Mouse (Mus musculus) ES-Bruce4 (cell line): ENCODE data around the gene Tmbim1. TPM values are rescaled to one million over a fixed set of nuclear protein-coding genes. Genes with fewer than 3 reads are reported as not detected.
A peak's percentile ranks its signal among the peaks of the same experiment; 100 is the strongest.
"Not testable (repeated sequence)": the region's sequence is repeated elsewhere in the genome, so short reads cannot be mapped to it uniquely, and the experiment has no call there.

Experiments used
- H3K27ac ChIP-seq: 2 replicates; pipeline ENCODE4 v1.5.1; 2012; ENCODE audit warnings: low read length, inconsistent platforms; ENCODE audit not compliant: insufficient read depth
- H3K27me3 ChIP-seq: 2 replicates; pipeline ENCODE4 v1.6.1; 2012; ENCODE audit warnings: mild to moderate bottlenecking, low read length, inconsistent platforms; ENCODE audit not compliant: control insufficient read depth, poor library complexity, insufficient read depth, severe bottlenecking
- H3K36me3 ChIP-seq: 2 replicates; pipeline ENCODE4 v1.6.1; 2012; ENCODE audit warnings: inconsistent platforms, mild to moderate bottlenecking, low read length, moderate library complexity; ENCODE audit not compliant: control insufficient read depth, poor library complexity, insufficient read depth, severe bottlenecking
- H3K4me1 ChIP-seq: one replicate; pipeline ENCODE4 v1.8.1; 2011; ENCODE audit warnings: low read length; ENCODE audit not compliant: control insufficient read depth, insufficient read depth
- H3K4me3 ChIP-seq: 2 replicates; pipeline ENCODE4 v1.5.1; 2011; ENCODE audit warnings: low read depth, mild to moderate bottlenecking, low read length
- H3K9ac ChIP-seq: 2 replicates; pipeline ENCODE4 v1.6.1; 2012; ENCODE audit warnings: low read depth, mild to moderate bottlenecking, inconsistent platforms; ENCODE audit not compliant: poor library complexity, severe bottlenecking
- H3K9me3 ChIP-seq: replicated peaks from 2 replicates; pipeline ENCODE4 v1.6.1; 2012; ENCODE audit warnings: mild to moderate bottlenecking, low read length, inconsistent platforms; ENCODE audit not compliant: control insufficient read depth, poor library complexity, insufficient read depth, severe bottlenecking
- CTCF ChIP-seq: IDR thresholded peaks from one replicate; pipeline ENCODE4 v1.8.1; 2011; ENCODE audit warnings: low read depth, low read length
- EP300 ChIP-seq: IDR thresholded peaks from 2 replicates; pipeline ENCODE4 v1.6.1; 2011; ENCODE audit warnings: low read depth, low read length; ENCODE audit not compliant: insufficient read depth
- POLR2A ChIP-seq: IDR thresholded peaks from one replicate; pipeline ENCODE4 v1.8.1; 2011; ENCODE audit warnings: low read length; ENCODE audit not compliant: insufficient read depth
- polyA plus RNA-seq: library from polyadenylated mRNA; stranded (reverse); fragments of >200 nt; gene quantifications from 2 replicates; pipeline ENCODE4 v1.2.4, GENCODE M21; 2011; ENCODE audit warnings: low read depth; ENCODE audit not compliant: missing spikeins, insufficient read depth, insufficient read length

The Tmbim1 gene
- polyA plus RNA-seq, 1 experiment = 58.8 TPM

GRCm38 (mm10) chr1:74332930-74333329 is 27.5 kb upstream of the Tmbim1 start:
- H3K27me3 ChIP-seq = no peaks in the 10 kb centered on the region
- TF ChIP-seq CTCF (no peak), POLR2A (no peak), EP300 (no peak)
- no peak overlapping the region for H3K27ac ChIP-seq

GRCm38 (mm10) chr1:74332241-74332763 is 26.9 kb upstream of the Tmbim1 start:
- peaks cover 4% of the 10 kb centered on the region for H3K4me1 ChIP-seq
- TF ChIP-seq CTCF = no peak
- peak; percentile 47; the same call in 1 of the 2 replicates for TF ChIP-seq EP300
- TF ChIP-seq POLR2A = peak; percentile 77
- H3K9ac ChIP-seq = peak overlapping the region; percentile 15; the same call in 1 of the 2 replicates
- H3K36me3 ChIP-seq = no peaks in the 10 kb centered on the region
- no peaks in the 10 kb centered on the region for H3K27me3 ChIP-seq
- H3K4me3 ChIP-seq = peak overlapping the region; percentile 69
- H3K27ac ChIP-seq = no peak overlapping the region
- H3K9me3 ChIP-seq = no peaks in the 10 kb centered on the region

More at GRCm38 (mm10) chr1:74332930-74333329, 27.5 kb upstream of the Tmbim1 start:
- peak overlapping the region; percentile 15; the same call in 1 of the 2 replicates for H3K9ac ChIP-seq
- no peaks in the 10 kb centered on the region for H3K9me3 ChIP-seq
- H3K36me3 ChIP-seq = no peaks in the 10 kb centered on the region
- peak overlapping the region; percentile 69 for H3K4me3 ChIP-seq
- peaks cover 9% of the 10 kb centered on the region for H3K4me1 ChIP-seq

- H3K27ac ChIP-seq = no peak overlapping the region
- TF ChIP-seq EP300 (no peak), CTCF (no peak), POLR2A (no peak)
- no peaks in the 10 kb centered on the region for H3K36me3 ChIP-seq
Measured at GRCm38 (mm10) chr1:74331046-74331681, 25.7 kb upstream of the Tmbim1 start.

GRCm38 (mm10) chr1:74329899-74330431 is 24.5 kb upstream of the Tmbim1 start:
- H3K27ac ChIP-seq = no peak overlapping the region
- no peak overlapping the region for H3K9ac ChIP-seq
- H3K4me1 ChIP-seq = peaks cover under 1% of the 10 kb centered on the region
- H3K9me3 ChIP-seq = no peaks in the 10 kb centered on the region
- H3K27me3 ChIP-seq = no peaks in the 10 kb centered on the region
- no peak overlapping the region for H3K4me3 ChIP-seq
- H3K36me3 ChIP-seq = no peaks in the 10 kb centered on the region
- TF ChIP-seq CTCF = no peak
- no peak for TF ChIP-seq EP300
- no peak for TF ChIP-seq POLR2A

More at GRCm38 (mm10) chr1:74331046-74331681, 25.7 kb upstream of the Tmbim1 start:
- Histone ChIP-seq H3K4me3 (no peak overlapping the region), H3K4me1 (peaks cover 3% of the 10 kb centered on the region), H3K27me3 (no peaks in the 10 kb centered on the region), H3K9ac (no peak overlapping the region), H3K9me3 (no peaks in the 10 kb centered on the region)

- H3K4me1 ChIP-seq, H3K4me3 ChIP-seq, H3K36me3 ChIP-seq, H3K27ac ChIP-seq, H3K9ac ChIP-seq, H3K9me3 ChIP-seq, H3K27me3 ChIP-seq: not testable (repeated sequence)
- TF ChIP-seq CTCF = peak; percentile 17
Measured at GRCm38 (mm10) chr1:74326916-74327315, 21.5 kb upstream of the Tmbim1 start.

GRCm38 (mm10) chr1:74321396-74321795 is 16.0 kb upstream of the Tmbim1 start:
- H3K27me3 ChIP-seq = no peaks in the 10 kb centered on the region
- no peaks in the 10 kb centered on the region for H3K4me1 ChIP-seq
- H3K9me3 ChIP-seq = no peaks in the 10 kb centered on the region
- H3K9ac ChIP-seq = no peak overlapping the region
- H3K36me3 ChIP-seq = no peaks in the 10 kb centered on the region
- no peak overlapping the region for H3K4me3 ChIP-seq
- no peak for TF ChIP-seq EP300
- TF ChIP-seq CTCF = no peak
- no peak for TF ChIP-seq POLR2A
- H3K27ac ChIP-seq = no peak overlapping the region
